Mouse (Mus musculus) embryonic facial prominence, embryonic 14.5 days (tissue): ENCODE results near the gene Spint1. TPM values are rescaled to one million over a fixed set of nuclear protein-coding genes. Genes with fewer than 3 reads are reported as not detected.
A peak's percentile ranks its signal among the peaks of the same experiment; 100 is the strongest.

ENCODE experiments used
- ATAC-seq: fragments of 200-750 bp; cut with Nextera tagmentation; 2 replicates; pipeline ENCODE4 v1.8.0; 2017; ENCODE audit warnings: low read depth, moderate number of reproducible peaks, moderate TSS enrichment
- DNase-seq: peaks from one replicate; pipeline ENCODE4 v3.0.0-alpha.2; 2015; ENCODE audit warnings: low spot score
- H3K27ac ChIP-seq: fragments of 300-500 bp; sonication (generic); replicated peaks from 2 replicates; pipeline ENCODE4 v1.5.1; 2014; ENCODE audit warnings: low read depth, mild to moderate bottlenecking, low read length, moderate library complexity
- H3K27me3 ChIP-seq: fragments of 300-500 bp; sonication (generic); replicated peaks from 2 replicates; pipeline ENCODE4 v1.6.1; 2014; ENCODE audit warnings: low read length; ENCODE audit not compliant: control insufficient read depth, insufficient read depth
- H3K36me3 ChIP-seq: fragments of 300-500 bp; sonication (generic); 2 replicates; pipeline ENCODE4 v1.6.1; 2014; ENCODE audit warnings: low read length, mixed read lengths; ENCODE audit not compliant: control insufficient read depth, insufficient read depth
- H3K4me1 ChIP-seq: fragments of 300-500 bp; sonication (generic); 2 replicates; pipeline ENCODE4 v1.6.1; 2014; ENCODE audit warnings: antibody characterized with exemption, low read length; ENCODE audit not compliant: control insufficient read depth, insufficient read depth
- H3K4me2 ChIP-seq: fragments of 300-500 bp; sonication (generic); 2 replicates; pipeline ENCODE4 v1.6.1; 2014; ENCODE audit warnings: low read depth, mild to moderate bottlenecking, low read length, moderate library complexity, mixed read lengths
- H3K4me3 ChIP-seq: fragments of 300-500 bp; sonication (generic); 2 replicates; pipeline ENCODE4 v1.5.1; 2014; ENCODE audit warnings: low read depth, mild to moderate bottlenecking, low read length
- H3K9ac ChIP-seq: fragments of 300-500 bp; sonication (generic); 2 replicates; pipeline ENCODE4 v1.6.1; 2014; ENCODE audit warnings: low read depth, mild to moderate bottlenecking, low read length, moderate library complexity, mixed read lengths
- H3K9me3 ChIP-seq: fragments of 300-500 bp; sonication (generic); 2 replicates; pipeline ENCODE4 v1.6.1; 2016; ENCODE audit warnings: low read length; ENCODE audit not compliant: control insufficient read depth
- WGBS: fragments of 180-500 bp; shearing (Covaris S2); extraction: QIAGEN DNeasy Blood & Tissue Kit; methylation state at CpG from one replicate; pipeline ENCODE4 v1.1.7; 2014; 5-methylcytosine and 5-hydroxymethylcytosine counted together
- polyA plus RNA-seq: library from polyadenylated mRNA; unstranded; fragments of >200 nt; fragmentation: Nextera tagmentation; extraction: Ambion mirVana; gene quantifications from 2 replicates; pipeline ENCODE4 v1.2.1, GENCODE M21; 2014

Spint1 gene
- polyA plus RNA-seq = 14.1 and 17.0 TPM in 2 replicates

DNA sequence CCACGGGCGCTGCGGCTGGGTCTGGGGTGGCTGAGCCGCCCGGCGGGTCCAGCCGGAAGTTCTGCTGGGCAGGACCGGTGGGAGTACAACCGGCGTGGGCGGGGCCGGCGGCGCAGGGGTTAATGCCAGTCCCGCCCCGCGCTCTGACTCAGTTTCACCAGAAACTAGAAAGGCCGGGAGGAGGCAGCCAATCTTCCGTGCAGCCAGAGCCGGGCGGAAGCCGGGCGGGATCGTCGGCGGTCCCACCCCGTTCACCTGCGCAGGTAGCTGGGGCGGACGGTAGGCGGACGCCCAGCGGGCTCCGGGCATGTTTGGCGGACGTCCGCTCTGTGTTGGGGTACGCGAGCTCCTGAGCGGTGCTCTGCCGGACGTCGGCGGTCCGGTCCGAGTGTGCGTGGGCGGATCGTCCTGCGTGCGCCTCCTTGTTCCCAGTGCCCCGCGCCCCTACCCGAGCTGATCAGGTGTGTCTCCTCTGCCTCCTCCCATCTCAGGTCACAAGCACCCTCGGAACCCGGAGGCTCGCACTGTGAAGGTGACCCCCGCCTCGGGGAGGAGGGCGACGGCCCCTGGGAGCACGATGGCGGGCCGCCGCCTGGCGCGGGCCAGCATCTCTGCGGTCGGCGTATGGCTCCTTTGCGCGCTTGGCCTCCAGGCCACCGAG lies at the start of gene Spint1:
Gene Spint1 (plus strand): TSS at position 153 of the 661 bp plus-strand sequence.
- H3K36me3 ChIP-seq = no peaks in the 10 kb centered on the region
- H3K9ac ChIP-seq = peak within 1 kb of the TSS; percentile 58
- 0 out of 2 replicates have a peak within 1 kb of the TSS, but pooled peaks have one; percentile 10 for H3K27ac ChIP-seq
- H3K9me3 ChIP-seq = no peaks in the 10 kb centered on the region
- H3K27me3 ChIP-seq = peaks cover 53% of the 10 kb centered on the region
- ATAC-seq = peak; percentile 71
- no peaks in the 10 kb centered on the region for H3K4me1 ChIP-seq
- DNase-seq = peak; percentile 53
- under 1% methylated on average over 28 of the region's 73 CpGs for WGBS
- peak within 1 kb of the TSS; percentile 50 for H3K4me3 ChIP-seq
- peak within 1 kb of the TSS; percentile 81 for H3K4me2 ChIP-seq

GRCm38 (mm10) chr2:119189029-119189710 lies 48.0 kb upstream of the Spint1 start:
- Histone ChIP-seq H3K27me3 (no peaks in the 10 kb centered on the region), H3K4me1 (no peaks in the 10 kb centered on the region), H3K4me2 (peak overlapping the region; percentile 66), H3K4me3 (peak overlapping the region; percentile 32), H3K36me3 (peaks cover 17% of the 10 kb centered on the region; the same call in 1 of the 2 replicates), H3K9ac (peak overlapping the region; percentile 45; the same call in 1 of the 2 replicates), H3K9me3 (no peaks in the 10 kb centered on the region), H3K27ac (no peak overlapping the region)
- DNase-seq = peak; percentile 84
- 7% methylated on average over 15 of the region's 15 CpGs for WGBS
- peak; percentile 90 for ATAC-seq

- peaks cover under 1% of the 10 kb centered on the region; the same call in 1 of the 2 replicates for H3K4me1 ChIP-seq
- H3K36me3 ChIP-seq = 0 out of 2 replicates have a peak, but pooled peaks cover 1% of the 10 kb centered on the region
- H3K27ac ChIP-seq = no peak overlapping the region
- ATAC-seq (no peak), DNase-seq (no peak)
- H3K27me3 ChIP-seq = no peaks in the 10 kb centered on the region
- no peak overlapping the region for H3K9ac ChIP-seq
- H3K4me3 ChIP-seq = no peak overlapping the region
- H3K9me3 ChIP-seq = no peaks in the 10 kb centered on the region
- 83% methylated on average over 5 of the region's 5 CpGs for whole genome bisulfite sequencing
- H3K4me2 ChIP-seq = no peak overlapping the region
Observed at GRCm38 (mm10) chr2:119190969-119191368, 46.2 kb upstream of the Spint1 start.

- DNase-seq (no peak), ATAC-seq (no peak)
- H3K27ac ChIP-seq = no peak overlapping the region
- H3K27me3 ChIP-seq = no peaks in the 10 kb centered on the region
- H3K4me1 ChIP-seq = peaks cover 8% of the 10 kb centered on the region
- no peak overlapping the region for H3K9ac ChIP-seq
- no peak overlapping the region for H3K4me2 ChIP-seq
- no peaks in the 10 kb centered on the region for H3K9me3 ChIP-seq
- H3K4me3 ChIP-seq = no peak overlapping the region
- WGBS = 88% methylated on average over 5 of the region's 5 CpGs
- no peaks in the 10 kb centered on the region for H3K36me3 ChIP-seq
Observed at GRCm38 (mm10) chr2:119194140-119194539, 43.0 kb upstream of the Spint1 start.

GRCm38 (mm10) chr2:119196316-119197108 lies 40.6 kb upstream of the Spint1 start:
- ATAC-seq = peak; percentile 34; the same call in 1 of the 2 replicates
- WGBS = 21% methylated on average over 4 of the region's 4 CpGs
- H3K36me3 ChIP-seq = no peaks in the 10 kb centered on the region
- 0 out of 2 replicates have a peak overlapping the region, but pooled peaks have one; percentile 28 for H3K27ac ChIP-seq
- DNase-seq = peak; percentile 29
- H3K27me3 ChIP-seq = no peaks in the 10 kb centered on the region
- no peak overlapping the region for H3K4me2 ChIP-seq
- no peak overlapping the region for H3K4me3 ChIP-seq
- H3K9me3 ChIP-seq = no peaks in the 10 kb centered on the region
- H3K9ac ChIP-seq = no peak overlapping the region
- peaks cover 8% of the 10 kb centered on the region for H3K4me1 ChIP-seq

DNA sequence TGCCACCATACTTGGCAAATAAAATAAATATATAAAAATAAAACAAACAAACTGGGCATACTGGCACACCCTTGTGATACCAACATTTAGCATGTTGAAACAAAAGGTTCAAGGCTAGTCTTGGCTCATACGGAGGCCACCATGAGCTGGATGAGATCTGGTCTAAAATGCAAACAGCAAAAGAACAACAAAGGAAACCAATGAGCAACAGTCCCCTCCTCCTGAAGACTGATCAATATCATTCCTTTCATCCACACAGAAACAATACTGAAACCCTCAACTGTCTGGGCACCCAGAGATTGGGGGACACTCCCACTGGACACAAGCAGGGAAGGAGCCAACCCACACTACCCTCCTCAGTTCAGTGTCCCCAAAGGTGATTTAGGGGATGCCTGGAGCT lies 39.7 kb upstream of the Spint1 start:
- Histone ChIP-seq H3K27ac (no peak overlapping the region), H3K4me1 (peaks cover 8% of the 10 kb centered on the region), H3K36me3 (no peaks in the 10 kb centered on the region), H3K9ac (no peak overlapping the region), H3K4me3 (no peak overlapping the region), H3K9me3 (no peaks in the 10 kb centered on the region), H3K4me2 (no peak overlapping the region), H3K27me3 (no peaks in the 10 kb centered on the region)
- DNase-seq (no peak), ATAC-seq (no peak)
- WGBS = 78% methylated on average over 1 of the region's 1 CpGs

DNA sequence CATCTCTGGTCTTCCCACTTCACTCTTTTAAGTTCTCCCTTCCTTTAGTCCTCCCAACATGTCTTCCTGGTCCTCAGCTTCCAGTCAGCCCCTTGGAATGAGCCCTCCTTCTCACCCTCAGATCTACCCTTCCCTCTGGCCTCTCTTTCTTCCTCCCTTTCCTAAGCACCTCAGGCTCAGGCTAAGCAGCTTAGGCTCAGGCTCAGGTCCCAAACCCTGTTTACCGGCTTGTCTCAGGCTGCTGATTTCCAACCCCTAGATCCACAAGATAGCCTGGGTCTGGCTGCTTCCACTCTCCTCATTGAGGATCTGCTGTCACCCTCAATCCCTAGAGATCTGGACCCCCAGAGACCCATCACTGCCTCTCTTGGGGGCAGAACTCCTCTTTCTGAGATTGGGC lies 39.1 kb upstream of the Spint1 start:
- 33% methylated on average over 1 of the region's 1 CpGs for WGBS
- H3K4me2 ChIP-seq = no peak overlapping the region
- H3K36me3 ChIP-seq = no peaks in the 10 kb centered on the region
- peaks cover 10% of the 10 kb centered on the region for H3K4me1 ChIP-seq
- H3K9ac ChIP-seq = no peak overlapping the region
- no peak for ATAC-seq
- H3K9me3 ChIP-seq = no peaks in the 10 kb centered on the region
- H3K27me3 ChIP-seq = no peaks in the 10 kb centered on the region
- H3K4me3 ChIP-seq = no peak overlapping the region
- no peak overlapping the region for H3K27ac ChIP-seq
- no peak for DNase-seq

GRCm38 (mm10) chr2:119198934-119199333 lies 38.2 kb upstream of the Spint1 start:
- no peak overlapping the region for H3K4me2 ChIP-seq
- no peak overlapping the region for H3K27ac ChIP-seq
- DNase-seq = no peak

More at GRCm38 (mm10) chr2:119198934-119199333, 38.2 kb upstream of the Spint1 start:
- Histone ChIP-seq H3K36me3 (no peaks in the 10 kb centered on the region), H3K9ac (no peak overlapping the region), H3K4me1 (peaks cover 15% of the 10 kb centered on the region), H3K4me3 (no peak overlapping the region), H3K27me3 (no peaks in the 10 kb centered on the region), H3K9me3 (no peaks in the 10 kb centered on the region)
- 57% methylated on average over 3 of the region's 3 CpGs for WGBS
- ATAC-seq = no peak
